Mouse (Mus musculus) bone marrow, adult 2 months (tissue): ENCODE measurements at regions not wholly inside any gene's neighbourhood (a gene's known extent, or its start where the extent isn't known, plus 50 kb on each side); places are given as distances from the start of the nearest gene placed in this dataset.

Source experiments
- H3K27ac ChIP-seq: fragments of 200-500 bp; 2 replicates; pipeline ENCODE4 v1.5.1; 2012; ENCODE audit warnings: low read depth, mild to moderate bottlenecking, control low read depth, inconsistent platforms, low read length; ENCODE audit not compliant: control insufficient read depth, poor library complexity, insufficient read depth
- H3K4me1 ChIP-seq: fragments of 200-500 bp; 2 replicates; pipeline ENCODE4 v1.6.1; 2011; ENCODE audit warnings: low read length; ENCODE audit not compliant: control insufficient read depth, insufficient read depth
- H3K4me3 ChIP-seq: fragments of 200-500 bp; replicated peaks from 2 replicates; pipeline ENCODE3; 2011; ENCODE audit warnings: mild to moderate bottlenecking, low read depth, low read length, control low read depth; ENCODE audit not compliant: control insufficient read depth
- CTCF ChIP-seq: fragments of 200-500 bp; IDR thresholded peaks from 2 replicates; pipeline ENCODE4 v1.5.1; 2011; ENCODE audit warnings: low read length, control low read depth; ENCODE audit not compliant: control insufficient read depth, insufficient read depth
- POLR2A ChIP-seq: fragments of 200-500 bp; IDR thresholded peaks from 2 replicates; pipeline ENCODE4 v1.6.1; 2011; ENCODE audit warnings: low read depth, mild to moderate bottlenecking, control low read depth, low read length, borderline replicate concordance; ENCODE audit not compliant: control insufficient read depth
- WGBS: fragments of 180-500 bp; shearing (Covaris S2); methylation state at CpG from one replicate; pipeline ENCODE4 v1.1.7; 2018; 5-methylcytosine and 5-hydroxymethylcytosine counted together

GRCm38 (mm10) chr15:74461935-74462334 is 174.2 kb downstream of the Mroh4 start:
- Histone ChIP-seq H3K4me3 (no peak overlapping the region), H3K4me1 (no peaks in the 10 kb centered on the region), H3K27ac (no peak overlapping the region)
- WGBS = 84% methylated on average over 5 of the region's 5 CpGs
- TF ChIP-seq POLR2A = no peak
- TF ChIP-seq CTCF = no peak

- 83% methylated on average over 12 of the region's 12 CpGs for WGBS
- no peak overlapping the region for H3K27ac ChIP-seq
- TF ChIP-seq POLR2A = no peak
- no peak for TF ChIP-seq CTCF
These were observed 176.7 kb downstream of the Mroh4 start for GRCm38 (mm10) chr15:74459345-74459975.

DNA sequence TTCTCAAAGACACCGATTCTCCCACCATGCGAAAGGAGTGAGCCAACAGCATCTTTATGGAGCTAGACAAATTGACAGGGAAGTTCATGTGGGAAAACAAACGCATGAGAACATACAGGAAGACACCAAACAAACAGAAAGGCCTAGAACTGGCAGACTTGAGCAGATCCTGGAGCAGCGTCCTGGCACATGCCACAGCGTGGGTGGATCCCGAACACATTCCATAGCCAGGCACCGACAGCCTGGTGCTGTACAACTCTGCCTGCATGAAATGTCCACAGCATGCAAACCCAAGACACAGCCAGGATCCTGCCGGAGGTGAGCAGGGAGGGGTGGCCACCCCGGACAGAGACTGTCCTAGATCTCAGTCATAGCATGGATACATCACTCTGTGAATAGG is 177.2 kb downstream of the Mroh4 start:
- no peaks in the 10 kb centered on the region for H3K4me1 ChIP-seq
- H3K27ac ChIP-seq = no peak overlapping the region
- TF ChIP-seq CTCF (no peak), POLR2A (no peak)
- H3K4me3 ChIP-seq = no peak overlapping the region
- 86% methylated on average over 9 of the region's 9 CpGs for WGBS

More at GRCm38 (mm10) chr15:74459345-74459975, 176.7 kb downstream of the Mroh4 start:
- H3K4me3 ChIP-seq = no peak overlapping the region
- no peaks in the 10 kb centered on the region for H3K4me1 ChIP-seq

- Histone ChIP-seq H3K4me3 (no peak overlapping the region), H3K27ac (no peak overlapping the region), H3K4me1 (no peaks in the 10 kb centered on the region)
- TF ChIP-seq POLR2A (no peak), CTCF (no peak)
- WGBS = 73% methylated on average over 3 of the region's 3 CpGs
These were observed 178.2 kb downstream of the Mroh4 start for GRCm38 (mm10) chr15:74457965-74458364.

DNA sequence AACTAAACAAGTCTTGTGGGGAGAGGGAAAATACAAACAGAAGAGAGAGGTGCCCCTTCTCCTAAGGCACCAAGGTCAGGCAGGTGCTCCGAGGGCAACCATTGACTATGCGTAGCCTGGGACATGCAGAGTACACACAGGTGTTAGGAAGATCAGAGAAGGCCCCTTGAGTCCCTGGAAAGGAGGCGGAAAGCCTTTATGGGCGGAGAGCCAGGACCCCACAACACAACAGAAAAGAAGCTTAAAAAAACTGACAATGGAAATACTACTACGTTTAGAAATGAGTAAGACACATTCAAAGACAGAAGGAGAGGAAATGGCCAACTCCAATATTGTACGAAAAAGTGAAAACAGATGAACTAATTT is 179.5 kb downstream of the Mroh4 start:
- WGBS = 83% methylated on average over 6 of the region's 6 CpGs
- Histone ChIP-seq H3K27ac (no peak overlapping the region), H3K4me1 (no peaks in the 10 kb centered on the region), H3K4me3 (no peak overlapping the region)
- TF ChIP-seq POLR2A (no peak), CTCF (no peak)

- Histone ChIP-seq H3K4me1 (no peaks in the 10 kb centered on the region), H3K27ac (no peak overlapping the region), H3K4me3 (no peak overlapping the region)
- 67% methylated on average over 11 of the region's 11 CpGs for WGBS
- TF ChIP-seq CTCF (no peak), POLR2A (no peak)
These were observed 180.1 kb downstream of the Mroh4 start for GRCm38 (mm10) chr15:74455921-74456674.

GRCm38 (mm10) chr15:74454543-74454942 is 181.6 kb downstream of the Mroh4 start:
- H3K4me1 ChIP-seq = no peaks in the 10 kb centered on the region
- TF ChIP-seq CTCF (no peak), POLR2A (no peak)
- H3K4me3 ChIP-seq = no peak overlapping the region
- 49% methylated on average over 3 of the region's 3 CpGs for WGBS
- H3K27ac ChIP-seq = no peak overlapping the region

GRCm38 (mm10) chr15:74453810-74454209 is 182.3 kb downstream of the Mroh4 start:
- no peak overlapping the region for H3K4me3 ChIP-seq
- WGBS = 7% methylated on average over 6 of the region's 6 CpGs
- no peaks in the 10 kb centered on the region for H3K4me1 ChIP-seq
- no peak for TF ChIP-seq POLR2A
- TF ChIP-seq CTCF = no peak
- no peak overlapping the region for H3K27ac ChIP-seq

DNA sequence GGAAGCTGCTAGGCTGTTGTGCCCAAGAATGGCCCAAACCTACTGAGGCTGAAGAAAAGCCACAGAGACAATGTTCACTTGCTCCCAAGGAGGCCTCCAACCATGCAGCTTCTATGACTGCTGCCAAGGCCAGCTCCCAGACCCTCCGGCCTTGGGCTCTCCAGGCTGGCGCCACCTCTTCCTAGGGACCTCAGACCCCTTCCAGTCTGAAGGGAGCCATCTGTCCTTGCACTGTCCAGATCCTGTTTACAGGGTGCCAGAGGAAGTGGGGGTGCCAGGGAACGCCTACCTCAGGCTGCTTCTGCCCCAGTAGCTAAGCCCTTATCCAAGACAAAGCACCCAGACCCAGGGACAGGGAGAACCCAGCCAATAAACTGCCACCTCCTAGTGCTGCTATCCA is 183.7 kb downstream of the Mroh4 start:
- no peak overlapping the region for H3K4me3 ChIP-seq
- 76% methylated on average over 3 of the region's 3 CpGs for WGBS
- TF ChIP-seq POLR2A (no peak), CTCF (no peak)
- no peak overlapping the region for H3K27ac ChIP-seq
- no peaks in the 10 kb centered on the region for H3K4me1 ChIP-seq
